Mouse (Mus musculus) forebrain, embryonic 13.5 days (tissue): ENCODE measurements around the gene Ndc1. TPM values are rescaled to one million over a fixed set of nuclear protein-coding genes. Genes with fewer than 3 reads are reported as not detected.

Experiments
- ATAC-seq: fragments of 200-750 bp; cut with Nextera tagmentation; 2 replicates; pipeline ENCODE4 v1.8.0; 2017
- H3K27ac ChIP-seq: fragments of 300-500 bp; sonication (generic); 2 replicates; pipeline ENCODE4 v1.5.1; 2015; ENCODE audit warnings: inconsistent platforms, mild to moderate bottlenecking, moderate library complexity
- H3K27me3 ChIP-seq: fragments of 300-500 bp; sonication (generic); 2 replicates; pipeline ENCODE4 v1.6.1; 2015; ENCODE audit warnings: mild to moderate bottlenecking, inconsistent platforms
- H3K36me3 ChIP-seq: fragments of 300-500 bp; sonication (generic); 2 replicates; pipeline ENCODE4 v1.6.1; 2015; ENCODE audit warnings: mild to moderate bottlenecking, inconsistent platforms; ENCODE audit not compliant: poor library complexity, severe bottlenecking
- H3K4me1 ChIP-seq: fragments of 300-500 bp; sonication (generic); 2 replicates; pipeline ENCODE4 v1.6.1; 2015; ENCODE audit warnings: inconsistent platforms
- H3K4me2 ChIP-seq: fragments of 300-500 bp; sonication (generic); 2 replicates; pipeline ENCODE4 v1.6.1; 2015; ENCODE audit warnings: inconsistent platforms, mild to moderate bottlenecking, moderate library complexity
- H3K4me3 ChIP-seq: fragments of 300-500 bp; sonication (generic); 2 replicates; pipeline ENCODE4 v1.5.1; 2015; ENCODE audit warnings: mild to moderate bottlenecking, inconsistent platforms
- H3K9ac ChIP-seq: fragments of 300-500 bp; sonication (generic); 2 replicates; pipeline ENCODE4 v1.6.1; 2015; ENCODE audit warnings: mild to moderate bottlenecking, inconsistent platforms
- H3K9me3 ChIP-seq: fragments of 300-500 bp; sonication (generic); replicated peaks from 2 replicates; pipeline ENCODE4 v1.6.1; 2016; ENCODE audit warnings: inconsistent platforms
- WGBS: fragments of 180-500 bp; shearing (Covaris S2); methylation state at CpG from one replicate; pipeline ENCODE4 v1.1.7; 2015; 5-methylcytosine and 5-hydroxymethylcytosine counted together
- polyA plus RNA-seq: library from polyadenylated mRNA; unstranded; fragments of >200 nt; fragmentation: Nextera tagmentation; extraction: Ambion mirVana; gene quantifications from 2 replicates; pipeline ENCODE4 v1.2.1, GENCODE M21; 2015

Gene Ndc1
- polyA plus RNA-seq, 1 experiment from 2014 or later: 23.7 TPM

- 84% methylated on average over 4 of the region's 4 CpGs for WGBS
These were observed 7.1 kb downstream of the Ndc1 start for GRCm38 (mm10) chr4:107374677-107375076.

GRCm38 (mm10) chr4:107378954-107379353, 11.4 kb downstream of the Ndc1 start:
- H3K4me3 ChIP-seq: no peak overlapping the region
- H3K9me3 ChIP-seq: no peaks in the 10 kb centered on the region
- ATAC-seq: no peak
- WGBS: 92% methylated on average over 6 of the region's 6 CpGs
- H3K27ac ChIP-seq: no peak overlapping the region
- peaks cover 81% of the 10 kb centered on the region for H3K36me3 ChIP-seq
- no peaks in the 10 kb centered on the region for H3K27me3 ChIP-seq
- no peaks in the 10 kb centered on the region for H3K4me1 ChIP-seq
- H3K9ac ChIP-seq: no peak overlapping the region
- no peak overlapping the region for H3K4me2 ChIP-seq

More at GRCm38 (mm10) chr4:107374677-107375076, 7.1 kb downstream of the Ndc1 start:
- H3K27me3 ChIP-seq: no peaks in the 10 kb centered on the region
- H3K4me3 ChIP-seq: no peak overlapping the region
- peaks cover 76% of the 10 kb centered on the region for H3K36me3 ChIP-seq
- H3K27ac ChIP-seq: no peak overlapping the region
- H3K4me1 ChIP-seq: no peaks in the 10 kb centered on the region; the same call in 1 of the 2 replicates
- H3K9me3 ChIP-seq: no peaks in the 10 kb centered on the region
- ATAC-seq: no peak
- no peak overlapping the region for H3K9ac ChIP-seq
- H3K4me2 ChIP-seq: no peak overlapping the region

DNA sequence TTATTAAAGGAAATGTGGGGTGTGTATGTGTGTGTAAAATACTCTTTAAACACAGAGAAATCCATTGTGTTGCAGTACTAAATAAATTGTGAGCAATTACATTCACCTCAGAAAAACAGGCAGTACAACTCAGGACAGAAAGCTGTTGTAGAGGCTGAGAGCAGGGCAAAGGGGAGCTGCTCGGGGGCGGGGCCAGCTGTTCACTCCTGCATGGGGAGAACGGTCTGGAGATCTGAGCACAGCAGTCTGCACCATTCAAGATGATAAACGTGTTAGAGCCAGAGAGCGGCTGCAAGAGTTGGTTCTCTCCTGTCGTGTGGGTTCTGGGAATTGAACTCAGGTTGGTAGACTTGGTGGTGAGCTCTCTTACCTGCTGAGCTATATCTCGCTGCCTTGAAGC, 13.3 kb downstream of the Ndc1 start:
- Histone ChIP-seq H3K36me3 (peaks cover 80% of the 10 kb centered on the region), H3K9me3 (no peaks in the 10 kb centered on the region), H3K27ac (no peak overlapping the region), H3K9ac (no peak overlapping the region), H3K4me2 (no peak overlapping the region), H3K27me3 (no peaks in the 10 kb centered on the region), H3K4me1 (no peaks in the 10 kb centered on the region), H3K4me3 (no peak overlapping the region)
- WGBS: 85% methylated on average over 7 of the region's 7 CpGs
- ATAC-seq: no peak

DNA sequence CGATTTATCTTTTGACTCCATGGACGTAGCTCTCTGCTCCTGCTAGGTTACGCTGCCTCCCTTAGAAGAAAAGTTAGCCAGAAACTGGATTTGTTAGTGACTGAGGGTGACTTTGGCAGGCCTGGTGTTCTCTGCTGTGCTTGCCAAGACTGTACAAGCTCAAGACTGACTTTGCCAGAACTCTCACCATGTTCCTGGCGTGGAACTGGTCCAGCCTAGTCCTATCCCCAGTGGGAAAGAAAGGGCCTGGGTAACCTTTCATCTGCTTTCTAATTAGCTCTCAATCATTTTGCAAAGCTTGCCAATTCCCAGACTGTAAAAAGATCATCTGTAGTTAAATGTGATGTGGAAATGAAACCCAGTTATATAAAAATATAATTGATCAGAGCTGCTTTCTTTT, 19.5 kb downstream of the Ndc1 start:
- Histone ChIP-seq H3K4me2 (no peak overlapping the region), H3K4me1 (no peaks in the 10 kb centered on the region), H3K36me3 (peaks cover 92% of the 10 kb centered on the region), H3K9ac (no peak overlapping the region), H3K4me3 (no peak overlapping the region), H3K27ac (peak overlapping the region; percentile 48; the same call in 1 of the 2 replicates), H3K27me3 (no peaks in the 10 kb centered on the region), H3K9me3 (no peaks in the 10 kb centered on the region)
- 84% methylated on average over 4 of the region's 4 CpGs for WGBS
- no peak for ATAC-seq

GRCm38 (mm10) chr4:107387465-107387864, 19.9 kb downstream of the Ndc1 start:
- peaks cover 91% of the 10 kb centered on the region for H3K36me3 ChIP-seq
- H3K27me3 ChIP-seq: no peaks in the 10 kb centered on the region
- no peaks in the 10 kb centered on the region for H3K9me3 ChIP-seq
- H3K27ac ChIP-seq: peak overlapping the region; percentile 48; the same call in 1 of the 2 replicates
- no peak for ATAC-seq
- H3K4me1 ChIP-seq: no peaks in the 10 kb centered on the region
- 77% methylated on average over 8 of the region's 8 CpGs for WGBS
- H3K9ac ChIP-seq: no peak overlapping the region
- H3K4me3 ChIP-seq: no peak overlapping the region
- H3K4me2 ChIP-seq: no peak overlapping the region

GRCm38 (mm10) chr4:107388291-107388690, 20.7 kb downstream of the Ndc1 start:
- no peak for ATAC-seq
- Histone ChIP-seq H3K9ac (no peak overlapping the region), H3K4me1 (no peaks in the 10 kb centered on the region), H3K36me3 (peaks cover 90% of the 10 kb centered on the region), H3K4me2 (no peak overlapping the region), H3K27ac (no peak overlapping the region), H3K4me3 (no peak overlapping the region), H3K9me3 (no peaks in the 10 kb centered on the region), H3K27me3 (no peaks in the 10 kb centered on the region)
- WGBS: 93% methylated on average over 2 of the region's 2 CpGs

DNA sequence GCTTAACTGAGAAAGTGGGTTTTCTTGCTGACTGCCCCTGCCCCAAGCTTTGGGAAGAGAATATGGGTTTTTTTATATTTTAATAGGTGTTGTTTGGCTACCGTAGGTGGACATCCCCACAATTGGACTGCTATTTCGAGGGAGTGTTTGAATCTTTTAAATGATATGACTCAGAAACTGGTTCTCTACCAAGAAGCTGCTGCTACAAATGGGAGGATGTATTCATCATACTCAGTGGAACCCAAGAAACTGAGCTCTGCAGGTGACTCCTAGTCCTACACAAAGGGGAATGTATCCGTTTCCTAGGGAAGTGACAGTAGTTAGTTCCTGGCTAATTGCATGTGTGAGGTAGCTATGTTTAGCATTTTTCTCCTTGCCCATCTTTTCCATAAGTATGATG, 21.8 kb downstream of the Ndc1 start:
- Histone ChIP-seq H3K4me1 (no peaks in the 10 kb centered on the region), H3K9me3 (no peaks in the 10 kb centered on the region), H3K27me3 (no peaks in the 10 kb centered on the region), H3K27ac (no peak overlapping the region), H3K4me2 (no peak overlapping the region), H3K4me3 (no peak overlapping the region), H3K9ac (no peak overlapping the region), H3K36me3 (peaks cover 92% of the 10 kb centered on the region)
- no peak for ATAC-seq
- 96% methylated on average over 3 of the region's 3 CpGs for WGBS

DNA sequence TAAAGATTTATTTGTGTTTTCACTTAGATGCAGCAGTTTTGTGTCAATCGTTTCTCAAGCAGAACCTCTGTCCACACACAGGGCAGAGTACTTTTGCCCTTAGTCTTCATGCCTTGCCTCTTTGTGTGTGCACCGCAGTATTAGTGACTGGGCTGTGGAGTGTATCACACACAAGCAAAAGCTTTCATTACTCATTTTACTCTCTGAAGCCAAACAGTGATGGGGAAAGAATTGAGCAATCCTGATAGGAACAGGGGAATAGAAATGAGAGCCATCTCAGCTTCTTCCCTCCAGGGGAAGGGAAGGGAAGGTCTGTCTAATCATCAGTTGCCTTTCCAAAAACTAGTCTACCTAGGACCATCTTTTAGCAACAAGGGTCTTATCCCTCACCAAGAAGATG, 26.2 kb downstream of the Ndc1 start:
- Histone ChIP-seq H3K4me2 (no peak overlapping the region), H3K27ac (no peak overlapping the region), H3K4me3 (no peak overlapping the region), H3K27me3 (no peaks in the 10 kb centered on the region), H3K36me3 (peaks cover 85% of the 10 kb centered on the region), H3K9me3 (no peaks in the 10 kb centered on the region), H3K4me1 (no peaks in the 10 kb centered on the region), H3K9ac (no peak overlapping the region)
- 93% methylated on average over 2 of the region's 2 CpGs for WGBS
- no peak for ATAC-seq

GRCm38 (mm10) chr4:107420202-107420601, 52.6 kb downstream of the Ndc1 start:
- Histone ChIP-seq H3K9me3 (no peaks in the 10 kb centered on the region), H3K4me3 (no peak overlapping the region), H3K4me2 (no peak overlapping the region), H3K4me1 (peaks cover 5% of the 10 kb centered on the region; the same call in 1 of the 2 replicates), H3K27me3 (no peaks in the 10 kb centered on the region), H3K27ac (no peak overlapping the region), H3K36me3 (peaks cover 28% of the 10 kb centered on the region; the same call in 1 of the 2 replicates), H3K9ac (no peak overlapping the region)
- 85% methylated on average over 4 of the region's 4 CpGs for WGBS
- no peak for ATAC-seq

DNA sequence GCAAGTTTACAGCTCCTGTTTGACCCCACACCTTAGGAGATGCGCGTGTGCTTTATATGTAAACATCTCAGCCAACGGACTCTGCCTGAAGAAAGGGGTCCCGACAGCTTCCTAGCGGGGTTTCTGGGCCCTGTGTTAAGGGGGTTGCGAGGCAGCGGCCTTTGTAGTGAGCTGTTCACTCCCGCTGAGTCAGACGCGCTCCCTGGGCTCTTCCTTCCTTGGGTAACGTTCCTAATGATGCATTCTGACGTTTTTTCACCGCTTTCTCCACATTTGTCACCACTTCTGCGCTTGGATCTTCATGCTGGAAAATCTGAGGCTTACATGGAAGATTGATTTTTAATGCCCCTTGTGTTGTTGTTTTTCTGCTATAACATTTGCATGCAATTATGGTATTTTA, 54.1 kb downstream of the Ndc1 start:
- Histone ChIP-seq H3K4me1 (peaks cover 5% of the 10 kb centered on the region; the same call in 1 of the 2 replicates), H3K27ac (no peak overlapping the region), H3K9ac (peak overlapping the region; percentile 27; the same call in 1 of the 2 replicates), H3K9me3 (no peaks in the 10 kb centered on the region), H3K36me3 (peaks cover 20% of the 10 kb centered on the region; the same call in 1 of the 2 replicates), H3K4me3 (0 out of 2 replicates have a peak overlapping the region, but pooled peaks have one; percentile 7), H3K4me2 (peak overlapping the region; percentile 46), H3K27me3 (no peaks in the 10 kb centered on the region)
- no peak for ATAC-seq
- 2% methylated on average over 14 of the region's 14 CpGs for WGBS

- Histone ChIP-seq H3K27me3 (no peaks in the 10 kb centered on the region), H3K4me3 (no peak overlapping the region), H3K27ac (no peak overlapping the region), H3K4me1 (peaks cover 5% of the 10 kb centered on the region; the same call in 1 of the 2 replicates), H3K36me3 (peaks cover 15% of the 10 kb centered on the region; the same call in 1 of the 2 replicates), H3K9me3 (no peaks in the 10 kb centered on the region), H3K4me2 (no peak overlapping the region), H3K9ac (no peak overlapping the region)
- WGBS: 21% methylated on average over 6 of the region's 6 CpGs
- no peak for ATAC-seq
These were observed 54.6 kb downstream of the Ndc1 start for GRCm38 (mm10) chr4:107422176-107422575.

GRCm38 (mm10) chr4:107425616-107426015, 58.0 kb downstream of the Ndc1 start:
- no peaks in the 10 kb centered on the region for H3K36me3 ChIP-seq
- 95% methylated on average over 12 of the region's 12 CpGs for WGBS
- H3K9me3 ChIP-seq: no peaks in the 10 kb centered on the region
- H3K27me3 ChIP-seq: no peaks in the 10 kb centered on the region
- peaks cover 5% of the 10 kb centered on the region; the same call in 1 of the 2 replicates for H3K4me1 ChIP-seq
- H3K4me2 ChIP-seq: no peak overlapping the region
- H3K4me3 ChIP-seq: no peak overlapping the region
- no peak overlapping the region for H3K9ac ChIP-seq
- H3K27ac ChIP-seq: no peak overlapping the region
- ATAC-seq: no peak

- Histone ChIP-seq H3K4me1 (peaks cover 3% of the 10 kb centered on the region; the same call in 1 of the 2 replicates), H3K4me3 (no peak overlapping the region), H3K4me2 (no peak overlapping the region), H3K27me3 (no peaks in the 10 kb centered on the region), H3K27ac (no peak overlapping the region), H3K9ac (no peak overlapping the region), H3K36me3 (no peaks in the 10 kb centered on the region), H3K9me3 (no peaks in the 10 kb centered on the region)
- ATAC-seq: no peak
- WGBS: 83% methylated on average over 9 of the region's 9 CpGs
These were observed 59.0 kb downstream of the Ndc1 start for GRCm38 (mm10) chr4:107426631-107427030.
